Mouse (Mus musculus) c-Kit-negative CD71-positive TER-119-positive erythroid progenitor cells, embryonic 14.5 days (primary cell): Measurements from ENCODE around the gene Rnf152.

Source experiments
- DNase-seq: peaks from one replicate; pipeline ENCODE4 v3.0.0-alpha.2; 2013; ENCODE audit warnings: low read depth, low spot score

The Rnf152 gene

GRCm38 (mm10) chr1:105356291-105357011, at the start of gene Rnf152:
Gene Rnf152 (minus strand): TSS chr1:105356710.
- DNase-seq: no peak

- DNase-seq: no peak
These were observed 46.3 kb upstream of the Rnf152 start for GRCm38 (mm10) chr1:105402853-105403252.

DNA sequence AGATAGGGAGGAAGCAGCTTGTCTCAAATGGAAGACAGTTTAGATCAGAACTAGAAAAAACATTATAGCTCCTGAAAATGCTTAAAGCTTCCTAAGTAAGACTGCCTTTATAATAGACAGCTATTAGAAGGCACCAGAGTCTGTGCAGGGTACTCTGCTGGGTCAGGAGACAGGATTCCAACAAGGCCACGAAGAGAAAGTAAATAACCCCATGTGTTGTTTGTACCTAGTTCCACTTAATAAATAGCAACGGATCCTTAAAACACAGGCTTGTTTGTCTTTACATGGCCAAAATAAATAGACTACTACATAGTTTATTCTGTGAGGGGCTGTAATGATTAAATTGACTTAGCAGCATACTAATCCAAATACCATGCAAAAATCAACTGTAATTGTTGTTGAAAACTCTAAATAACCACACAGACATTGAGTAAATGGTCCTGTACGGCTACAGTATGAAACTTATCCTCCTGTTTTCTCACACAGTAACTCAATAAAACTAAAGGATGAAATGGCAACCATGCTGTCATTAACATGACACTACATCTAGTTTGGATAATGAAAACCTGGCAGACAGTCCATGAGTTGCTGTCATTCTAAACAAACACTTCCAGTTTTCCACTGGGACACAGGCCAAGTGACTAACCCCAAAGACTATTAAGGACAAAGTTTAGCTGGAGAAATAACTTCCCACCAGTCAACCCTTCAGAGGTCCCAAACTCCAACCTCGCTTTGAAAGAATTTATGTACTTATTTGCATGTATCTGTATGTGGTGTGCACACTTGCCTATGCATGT, 27.8 kb upstream of the Rnf152 start:
- no peak for DNase-seq

GRCm38 (mm10) chr1:105377546-105377945, 21.0 kb upstream of the Rnf152 start:
- DNase-seq: no peak

DNA sequence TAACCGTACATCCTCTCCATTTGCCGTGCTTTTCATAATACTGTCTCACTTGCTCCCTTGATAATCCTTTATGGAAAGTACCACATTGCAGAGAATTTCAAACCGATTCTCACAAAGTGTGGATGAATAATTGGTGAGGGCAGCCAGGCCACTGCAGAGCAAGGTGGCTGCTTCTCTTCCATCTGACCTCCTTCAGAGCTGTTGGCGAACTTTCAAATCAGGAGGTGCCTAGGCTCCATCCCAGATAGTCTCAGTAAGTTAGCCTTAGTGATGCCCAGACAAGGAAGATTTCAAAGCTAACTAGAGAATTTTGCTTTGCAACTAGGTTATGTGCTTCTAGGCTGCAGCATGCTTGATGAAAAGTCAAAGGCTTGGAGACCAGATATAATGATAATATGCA, 18.1 kb upstream of the Rnf152 start:
- DNase-seq: no peak

DNA sequence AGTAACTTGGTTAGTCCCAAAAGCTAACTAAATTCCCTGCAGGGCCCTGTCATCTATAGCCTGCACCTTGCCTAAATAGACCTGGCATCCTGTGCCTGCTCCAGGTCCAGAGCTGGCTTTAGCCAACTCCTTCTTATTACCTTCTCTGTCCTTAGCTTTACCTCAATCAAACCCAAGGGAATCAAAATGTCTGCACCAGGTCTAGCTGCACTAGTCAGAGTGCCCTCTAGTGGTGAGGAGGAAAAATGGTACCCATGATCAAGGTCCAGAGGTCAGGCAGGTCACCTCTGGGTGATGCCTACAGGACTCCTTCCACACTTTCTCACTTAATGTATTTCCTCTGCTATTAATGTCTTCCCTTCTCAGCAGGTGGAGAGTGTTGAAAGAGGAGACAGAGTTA, 6.2 kb upstream of the Rnf152 start:
- DNase-seq: no peak

DNA sequence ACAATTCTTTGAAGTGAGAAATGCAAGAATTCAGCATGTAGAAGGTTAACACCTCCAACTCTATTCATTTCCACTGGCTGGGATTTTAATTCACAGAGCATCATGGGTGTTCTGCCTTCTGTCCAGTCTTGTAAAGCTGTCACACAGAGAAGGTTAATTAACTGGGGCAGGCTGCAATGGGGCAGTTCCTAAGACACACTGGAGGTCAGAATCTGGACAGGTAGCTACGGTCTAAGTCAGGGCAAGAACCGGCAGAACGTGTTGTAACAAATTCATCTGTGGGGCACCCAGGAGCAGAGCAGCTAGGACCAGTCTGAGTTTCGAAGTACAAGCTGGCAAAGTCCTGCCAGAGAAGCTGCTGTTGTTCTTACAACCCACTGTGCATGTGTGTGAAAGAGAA, 2.4 kb upstream of the Rnf152 start:
- DNase-seq: no peak

GRCm38 (mm10) chr1:105355910-105356290, 610 bp downstream of the Rnf152 start:
- no peak for DNase-seq

- no peak for DNase-seq
These were observed 1.3 kb downstream of the Rnf152 start for GRCm38 (mm10) chr1:105354901-105355891.

- DNase-seq: no peak
These were observed 4.7 kb downstream of the Rnf152 start for GRCm38 (mm10) chr1:105351806-105352205.

GRCm38 (mm10) chr1:105342305-105342704, 14.2 kb downstream of the Rnf152 start:
- DNase-seq: no peak

- no peak for DNase-seq
These were observed 15.6 kb downstream of the Rnf152 start for GRCm38 (mm10) chr1:105340943-105341342.

DNA sequence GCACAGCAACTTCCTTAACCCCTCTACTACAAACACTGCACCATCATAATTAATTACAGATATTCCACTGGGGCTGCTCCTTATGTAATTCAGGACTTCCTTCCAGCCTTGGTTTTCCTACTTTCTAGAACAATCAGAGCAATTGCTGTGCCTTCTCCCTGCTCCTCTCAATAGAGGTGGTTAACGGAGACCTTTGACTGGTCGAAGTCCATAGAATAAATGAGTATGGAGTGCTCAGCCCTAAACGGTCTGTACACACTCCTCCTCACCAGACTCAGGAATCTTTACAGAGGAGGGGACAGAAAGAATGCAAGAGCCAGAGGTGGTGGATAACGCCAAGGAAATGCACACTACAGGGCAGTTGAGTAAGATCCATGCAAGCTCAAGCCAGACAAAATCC, 19.1 kb downstream of the Rnf152 start:
- no peak for DNase-seq

- DNase-seq: no peak
These were observed 20.4 kb downstream of the Rnf152 start for GRCm38 (mm10) chr1:105336096-105336495.

DNA sequence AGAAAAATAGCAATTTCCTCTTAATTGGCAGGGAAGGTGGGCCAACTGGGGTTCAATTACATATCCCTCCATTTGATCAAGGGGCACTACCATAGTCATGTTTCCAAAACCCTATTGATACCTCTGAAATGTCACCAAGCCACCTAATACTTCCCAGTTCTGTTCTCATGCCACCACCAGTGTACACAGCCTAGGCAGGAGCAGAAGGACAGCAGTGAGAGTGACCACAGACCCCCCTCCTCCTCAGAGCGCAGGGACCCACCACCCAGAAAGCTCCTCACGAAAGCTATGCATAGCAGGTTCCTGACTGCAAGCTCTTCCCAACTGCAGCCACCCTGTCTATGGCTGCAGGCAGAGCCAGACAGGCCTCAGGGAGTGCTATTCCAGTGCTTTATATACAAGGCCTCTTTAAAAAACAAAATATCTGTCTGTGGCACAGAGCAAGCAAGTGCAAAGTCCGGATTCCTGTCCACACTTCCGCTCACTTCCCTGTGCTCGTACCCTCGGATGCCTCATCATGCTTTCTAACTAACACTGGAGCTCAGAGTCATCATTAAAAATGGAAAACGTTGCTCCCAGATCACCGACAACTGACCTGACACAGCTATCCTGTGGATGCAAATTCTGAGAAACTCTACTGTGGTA, 24.3 kb downstream of the Rnf152 start:
- no peak for DNase-seq

DNA sequence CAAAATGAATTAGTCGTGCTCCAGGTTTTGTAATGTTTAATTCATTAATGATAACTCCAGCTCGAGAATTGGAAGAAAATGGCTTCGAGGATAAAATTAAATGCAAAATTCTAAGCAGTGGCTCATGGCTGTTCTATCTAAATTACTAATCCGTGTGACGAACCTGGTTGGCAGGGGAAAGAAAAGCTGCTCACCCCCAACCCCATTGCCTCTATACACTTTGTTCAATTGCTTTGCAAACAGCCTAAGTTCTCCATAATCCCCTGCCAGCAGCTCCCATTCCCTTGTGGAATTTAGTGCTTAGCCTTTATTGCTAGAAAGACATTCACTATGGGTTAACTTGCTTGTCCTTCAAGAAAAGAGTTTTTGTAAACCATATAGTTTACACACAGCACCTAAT, 24.9 kb downstream of the Rnf152 start:
- no peak for DNase-seq

DNA sequence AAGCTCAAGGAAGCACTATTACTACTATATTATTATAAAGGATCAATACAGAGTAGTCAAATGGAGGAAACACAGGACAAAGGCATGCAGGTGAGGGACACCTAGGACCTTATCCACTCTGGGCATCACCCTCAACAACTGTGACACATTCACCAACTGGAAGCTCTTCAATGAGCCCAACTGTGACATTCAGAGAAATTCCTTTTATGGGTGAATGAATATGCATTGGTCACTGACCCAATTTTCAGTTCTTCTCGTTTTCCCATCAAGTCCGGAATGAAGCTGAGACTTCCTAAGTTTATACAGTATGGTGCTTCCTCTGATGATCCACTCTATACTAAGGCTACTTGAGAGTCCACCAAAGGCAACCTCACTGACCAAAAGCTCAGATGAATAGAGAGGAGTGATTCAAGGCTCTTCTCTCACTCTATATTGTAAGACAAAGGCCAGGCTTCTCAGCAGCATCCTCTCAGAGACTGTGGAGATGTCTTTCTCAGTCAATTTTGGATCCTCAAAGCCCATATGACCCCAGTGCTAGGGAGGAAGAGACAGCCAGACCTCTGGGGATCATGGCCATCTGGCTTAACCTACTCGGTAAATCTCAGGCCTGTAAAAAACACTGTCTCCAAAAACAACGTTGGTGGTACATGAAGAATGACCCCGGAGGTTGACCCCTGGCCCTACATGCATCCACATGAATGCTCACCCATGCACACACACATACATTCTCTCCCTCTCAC, 25.8 kb downstream of the Rnf152 start:
- DNase-seq: no peak

- no peak for DNase-seq
These were observed 28.7 kb downstream of the Rnf152 start for GRCm38 (mm10) chr1:105327789-105328188.

- no peak for DNase-seq
These were observed 31.9 kb downstream of the Rnf152 start for GRCm38 (mm10) chr1:105324636-105325035.

- no peak for DNase-seq
These were observed 42.3 kb downstream of the Rnf152 start for GRCm38 (mm10) chr1:105314010-105314800.
